Mouse (Mus musculus) liver, adult 2 months (tissue): Measurements from ENCODE around the gene Polr2b.

Experiments
- CTCF ChIP-seq: fragments of 200-500 bp; IDR thresholded peaks from 2 replicates; pipeline ENCODE4 v1.5.1; 2011; ENCODE audit warnings: low read depth, low read length, control low read depth
- POLR2A ChIP-seq: fragments of 200-500 bp; IDR thresholded peaks from 2 replicates; pipeline ENCODE4 v1.6.1; 2011; ENCODE audit warnings: low read length, control low read depth; ENCODE audit not compliant: insufficient read depth; ENCODE audit errors: extremely low read depth

DNA sequence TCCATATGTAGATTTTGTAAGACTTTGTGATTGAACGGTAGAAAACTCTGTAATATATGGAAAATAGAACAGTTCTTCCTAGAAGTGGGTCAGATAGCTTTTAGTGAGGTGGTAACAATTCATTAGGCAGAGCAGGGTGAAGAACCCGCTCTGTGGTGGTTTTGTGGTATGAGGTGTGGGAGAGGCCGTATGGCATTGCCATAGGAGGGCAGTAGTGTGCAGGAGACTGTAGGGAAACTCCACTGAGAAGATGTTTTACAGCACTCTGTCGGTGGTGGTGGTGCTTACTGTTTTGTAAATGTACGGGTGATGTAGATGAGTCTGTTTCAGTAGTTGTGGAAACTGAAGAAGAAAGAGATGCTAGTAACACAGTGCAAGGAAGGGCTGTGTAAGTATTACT is 20.2 kb downstream of the Polr2b start:
- TF ChIP-seq POLR2A, result no peak
- TF ChIP-seq CTCF, result peak; percentile 7; the same call in 1 of the 2 replicates
